Mouse (Mus musculus): Measurements from ENCODE around the gene Prrxl1.

Gene Prrxl1

GRCm38 (mm10) chr14:32627271-32627670 lies 28.1 kb downstream of the Prrxl1 start:
- no peak for DNase-seq (ENCODE audit: low spot score)

GRCm38 (mm10) chr14:32628584-32628983 lies 29.4 kb downstream of the Prrxl1 start:
- no peak for DNase-seq (ENCODE audit: low spot score)

DNA sequence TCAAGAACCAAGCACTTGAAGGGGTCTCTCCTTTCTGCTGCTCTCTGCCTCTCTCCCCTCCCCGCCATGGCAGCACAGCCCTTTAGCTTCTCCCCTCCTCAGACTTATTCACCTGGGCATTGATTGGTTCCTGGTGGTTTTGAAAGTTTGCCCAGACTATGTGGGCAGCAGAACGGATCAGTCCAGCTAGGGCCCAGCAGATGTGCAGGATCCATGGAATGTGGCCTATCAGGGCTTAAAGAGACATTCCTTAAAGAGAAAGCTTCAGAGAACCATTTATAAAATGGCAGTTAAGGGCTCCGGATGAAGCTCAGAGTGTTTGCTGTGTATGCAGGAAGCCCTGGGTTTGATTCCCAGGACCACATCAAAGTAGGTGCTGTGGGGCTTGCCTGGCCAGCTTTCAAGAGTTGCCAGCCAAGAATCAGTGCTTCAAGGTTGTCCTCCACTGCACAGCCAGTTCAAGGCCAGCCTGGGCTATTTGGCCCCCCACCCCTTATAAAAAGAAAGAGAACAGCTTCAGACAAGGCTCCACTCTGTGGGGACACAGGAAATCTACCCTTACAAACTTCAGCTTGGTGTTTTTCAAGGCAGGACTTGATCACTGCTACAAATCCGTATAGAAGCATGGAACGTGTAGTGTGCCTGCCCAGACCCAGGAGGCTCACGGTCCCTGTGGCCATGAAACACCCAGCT lies 33.8 kb downstream of the Prrxl1 start:
- DNase-seq (ENCODE audit: low spot score): peak; percentile 42

GRCm38 (mm10) chr14:32634015-32634682 lies 34.9 kb downstream of the Prrxl1 start:
- DNase-seq (ENCODE audit: low spot score): peak; percentile 13

GRCm38 (mm10) chr14:32638485-32638884 lies 39.3 kb downstream of the Prrxl1 start:
- no peak for DNase-seq (ENCODE audit: low spot score)

DNA sequence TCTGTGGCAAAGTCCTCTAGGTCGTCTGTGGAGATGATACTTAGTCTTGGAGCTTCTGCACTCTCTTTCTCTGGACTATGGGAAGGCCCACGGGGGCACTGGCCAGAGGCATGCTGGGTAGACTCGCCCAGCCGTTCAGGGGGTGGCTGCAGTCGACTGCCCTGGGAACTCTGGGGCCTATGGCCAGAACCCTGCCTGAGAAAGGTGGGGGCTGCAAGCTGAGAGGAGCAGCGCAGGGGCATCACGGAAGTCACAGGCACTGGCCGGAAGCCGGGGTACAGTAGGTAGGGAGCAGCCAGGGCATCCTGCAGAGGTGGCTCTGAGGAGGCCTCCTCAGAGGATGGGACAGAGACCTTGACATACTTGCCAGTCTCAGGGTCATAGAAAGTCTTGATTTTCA lies 60.6 kb downstream of the Prrxl1 start:
- DNase-seq (ENCODE audit: low spot score): no peak

DNA sequence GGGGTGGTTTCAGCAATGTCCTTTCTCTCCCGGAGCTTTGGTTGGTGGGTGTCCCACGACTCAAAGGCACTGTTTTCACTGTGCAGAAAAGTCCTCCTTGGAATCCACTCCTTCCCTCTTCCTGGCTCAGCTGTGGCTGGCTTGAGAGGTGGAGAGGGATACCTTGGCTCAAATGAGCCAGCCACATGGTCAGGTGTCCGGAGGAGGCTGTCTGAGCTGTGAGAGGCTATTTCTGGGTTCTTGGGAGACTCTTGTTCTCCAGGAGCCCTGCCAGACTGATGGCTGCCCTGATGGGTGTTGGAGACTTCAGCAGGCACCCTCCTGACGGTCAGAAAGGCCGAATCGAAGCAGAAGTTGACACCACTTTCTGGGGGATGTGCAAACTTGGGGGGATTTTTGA lies 63.9 kb downstream of the Prrxl1 start:
- no peak for DNase-seq (ENCODE audit: low spot score)

GRCm38 (mm10) chr14:32673178-32673577 lies 74.0 kb downstream of the Prrxl1 start:
- DNase-seq (ENCODE audit: low spot score): no peak

- no peak for DNase-seq (ENCODE audit: low spot score)
Observed at GRCm38 (mm10) chr14:32678565-32678964, 79.4 kb downstream of the Prrxl1 start.

DNA sequence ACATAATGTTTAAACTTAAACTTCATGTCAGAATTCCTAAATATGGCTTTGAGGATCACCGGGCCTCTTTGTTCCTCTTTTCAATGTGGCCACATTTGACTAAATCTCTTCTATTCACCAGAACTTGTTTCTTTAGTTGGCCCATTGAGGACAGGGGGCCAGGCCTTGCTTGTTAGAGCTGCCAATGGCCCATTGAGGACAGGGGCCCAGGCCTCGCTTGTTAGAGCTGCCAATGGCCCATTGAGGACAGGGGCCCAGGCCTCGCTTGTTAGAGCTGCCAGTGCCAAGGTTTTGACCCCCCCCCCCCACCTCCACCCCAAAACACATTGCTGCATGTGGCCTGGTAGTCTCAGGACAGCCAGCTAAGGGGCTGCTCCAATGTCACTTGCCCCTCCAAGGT lies 82.4 kb downstream of the Prrxl1 start:
- no peak for DNase-seq (ENCODE audit: low spot score)

DNA sequence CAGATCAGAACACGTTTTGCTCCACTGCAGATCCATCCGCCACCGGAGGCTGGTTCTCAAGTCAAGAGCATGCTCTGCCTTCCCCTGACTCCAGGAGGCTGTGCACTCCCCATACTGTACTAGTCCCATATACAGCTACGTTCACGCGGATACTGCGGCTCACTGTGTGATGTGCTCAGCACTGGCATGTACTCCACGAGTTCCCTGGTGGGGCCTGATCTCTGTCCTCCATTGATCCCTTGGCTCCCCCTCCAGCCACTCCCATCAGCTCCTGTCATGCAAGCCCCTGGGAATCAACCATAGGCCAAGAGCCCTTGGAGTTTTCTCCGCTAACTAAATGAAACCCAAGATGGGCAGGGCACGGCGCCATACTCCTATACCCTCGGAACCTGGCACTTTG lies 83.3 kb downstream of the Prrxl1 start:
- DNase-seq (ENCODE audit: low spot score): no peak

DNA sequence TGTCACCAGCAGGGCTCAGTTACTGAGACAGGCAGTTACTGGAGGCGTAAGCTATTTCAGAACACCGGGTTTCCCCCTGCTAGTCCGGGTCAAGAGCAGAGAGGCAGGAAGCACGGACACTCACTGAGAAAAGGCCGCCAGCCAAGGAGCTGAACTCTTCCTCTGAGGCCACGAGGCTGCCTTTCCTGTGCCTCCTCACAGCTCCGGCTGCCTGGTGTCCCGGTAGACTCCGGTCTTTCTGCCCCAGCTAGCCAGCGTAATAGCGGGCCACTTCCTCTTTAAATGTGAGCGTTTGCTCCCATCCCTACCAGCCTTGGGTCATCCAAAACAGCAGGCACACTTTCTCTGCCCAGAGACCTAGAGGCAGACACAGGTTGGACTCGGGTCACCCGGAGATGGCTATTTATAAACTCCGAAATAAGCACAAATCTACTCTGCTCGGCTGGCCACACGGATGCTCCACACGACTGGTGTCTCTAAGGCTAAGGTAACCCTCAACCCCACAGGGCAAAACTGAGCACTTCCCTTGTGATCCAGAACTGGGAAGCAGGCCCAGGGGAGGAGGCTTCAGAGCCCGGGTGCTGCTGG lies 84.1 kb downstream of the Prrxl1 start:
- no peak for DNase-seq (ENCODE audit: low spot score)

DNA sequence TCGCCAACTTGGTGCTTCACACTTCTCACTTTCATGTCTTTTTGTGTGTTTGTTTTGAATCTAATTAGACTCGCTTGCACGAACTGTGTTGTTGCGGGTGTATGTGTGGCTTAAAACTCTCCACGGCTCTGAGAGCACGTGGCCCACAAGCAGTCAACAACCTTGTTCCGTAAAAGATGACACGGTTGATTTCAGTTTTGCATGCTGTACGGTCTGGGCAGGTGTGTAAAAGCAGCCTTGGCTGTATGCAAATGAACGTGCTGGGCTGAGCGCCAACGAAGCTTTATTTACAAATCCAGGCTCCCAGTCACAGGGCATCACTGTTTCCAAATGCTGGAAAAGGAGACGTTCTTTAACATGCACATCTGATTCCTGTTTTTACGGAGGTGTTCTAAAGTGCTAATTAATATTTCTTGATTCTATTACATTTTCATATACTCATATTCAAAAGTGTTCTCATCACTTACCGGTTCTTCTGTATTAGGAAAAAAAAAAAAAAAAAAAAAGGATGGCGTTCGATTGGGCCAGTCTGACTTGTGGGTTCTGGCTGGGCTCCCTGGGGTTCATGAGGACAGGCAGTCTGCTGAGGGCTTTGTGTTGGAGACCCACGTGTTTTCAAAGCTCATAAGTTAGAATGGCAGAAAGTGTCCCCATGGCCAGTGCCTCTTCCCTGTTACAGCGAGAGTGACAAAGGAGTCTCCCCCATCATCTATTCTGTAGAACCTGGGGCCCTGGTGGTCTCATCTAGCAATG lies 85.0 kb downstream of the Prrxl1 start:
- DNase-seq (ENCODE audit: low spot score): no peak

DNA sequence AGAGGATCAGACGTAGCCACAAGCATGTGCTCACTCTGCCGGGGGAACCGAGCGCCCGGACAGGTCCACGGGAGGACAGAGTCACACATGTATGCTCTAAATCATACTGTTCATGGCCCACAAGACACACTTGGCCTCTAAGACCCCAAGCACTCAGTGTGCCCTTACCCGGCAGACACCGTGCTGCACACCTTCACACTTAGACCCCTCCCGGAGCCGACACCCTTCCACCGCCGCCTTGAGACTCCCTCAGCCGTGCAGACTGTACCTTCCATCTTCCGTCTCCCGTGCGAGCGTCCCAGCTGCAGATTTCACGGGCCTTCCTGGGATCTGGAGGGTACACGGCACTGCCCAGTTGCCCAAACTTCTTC lies 85.5 kb downstream of the Prrxl1 start:
- no peak for DNase-seq (ENCODE audit: low spot score)

DNA sequence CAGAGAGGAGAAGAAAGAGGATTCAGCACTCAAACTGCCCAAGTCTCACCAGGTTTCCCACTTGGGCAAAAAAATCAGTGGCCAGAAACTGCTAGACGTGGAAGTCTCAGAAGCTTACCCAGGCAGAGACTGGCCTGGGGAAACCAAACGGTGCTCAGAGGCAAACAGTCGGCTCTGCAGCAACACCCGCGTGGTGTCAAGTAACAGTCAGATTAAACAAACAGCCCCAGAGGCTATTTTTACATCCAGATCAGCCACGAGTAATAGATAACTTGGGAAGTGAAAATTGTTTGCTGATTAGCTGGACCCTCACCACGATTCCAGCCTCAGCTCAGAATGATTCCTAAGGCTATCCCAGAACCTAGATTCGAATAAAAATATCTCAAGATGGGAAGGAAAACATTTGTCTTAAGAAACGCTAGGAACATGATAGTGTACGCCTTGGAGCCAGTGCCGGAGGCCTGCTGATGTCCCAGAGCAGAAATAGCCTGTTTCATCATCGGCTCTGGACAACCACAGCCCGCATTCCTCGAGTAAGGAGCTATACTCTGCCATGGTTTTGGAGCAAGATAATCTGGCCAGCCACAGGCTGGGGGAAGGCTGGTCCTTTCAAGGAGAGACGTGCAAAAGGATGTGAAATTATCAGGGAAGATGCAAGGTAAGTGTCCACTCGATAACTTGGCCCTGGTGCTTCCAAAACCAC lies 86.1 kb downstream of the Prrxl1 start, which contains the start of gene 3425401B19Rik:
Gene 3425401B19Rik, minus strand, starts transcription at position 170 of the 703 bp plus-strand sequence.
- DNase-seq (ENCODE audit: low spot score): no peak

GRCm38 (mm10) chr14:32695906-32696305 lies 96.7 kb downstream of the Prrxl1 start:
- DNase-seq (ENCODE audit: low spot score): no peak

DNA sequence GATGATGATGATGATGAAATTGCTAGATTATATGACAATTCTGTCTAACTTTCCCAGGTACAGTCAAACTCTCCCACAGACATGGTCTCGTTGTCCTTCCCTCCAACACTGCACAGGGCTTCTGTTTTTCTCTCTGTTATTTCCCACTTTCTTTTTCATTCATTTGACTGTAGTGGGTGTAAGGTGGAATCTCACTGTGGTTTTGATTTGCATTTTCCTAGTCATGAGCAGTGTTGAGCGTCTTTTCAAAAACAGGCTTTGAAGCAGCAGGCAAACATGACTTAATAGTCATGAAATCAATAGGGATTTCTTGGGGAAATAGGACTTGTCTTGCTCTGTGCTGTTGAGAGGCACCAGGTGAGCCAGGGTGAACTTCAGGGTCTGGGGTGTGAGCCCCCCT lies 97.1 kb downstream of the Prrxl1 start:
- no peak for DNase-seq (ENCODE audit: low spot score)

DNA sequence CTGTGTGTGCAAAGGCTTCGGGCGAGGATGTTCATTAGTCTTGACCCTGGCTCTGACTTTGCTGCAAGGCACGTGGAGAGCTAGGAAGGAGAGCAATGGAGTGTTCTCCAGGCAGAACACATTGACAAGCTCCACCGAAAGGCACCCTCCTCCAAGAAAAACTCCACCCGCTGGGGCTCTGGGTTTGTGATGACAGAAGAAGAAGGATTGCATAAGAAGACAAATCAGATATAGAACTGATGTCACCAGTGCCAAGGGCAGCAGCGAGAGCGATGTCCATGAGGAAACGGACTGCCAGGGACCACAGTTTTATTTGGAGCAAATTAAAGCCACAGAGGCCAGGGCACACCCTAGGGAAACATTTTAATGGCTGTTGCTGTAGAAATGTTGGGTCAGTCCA lies 98.6 kb downstream of the Prrxl1 start:
- no peak for DNase-seq (ENCODE audit: low spot score)

- DNase-seq (ENCODE audit: low spot score): no peak
Observed at GRCm38 (mm10) chr14:32698556-32698955, 99.3 kb downstream of the Prrxl1 start.

Measured in ovary, adult 18-20 months (tissue).